Mouse (Mus musculus): ENCODE results near the gene Aloxe3. TPM values are rescaled to one million over a fixed set of nuclear protein-coding genes. Genes with fewer than 3 reads are reported as not detected.

Gene Aloxe3
- total RNA-seq, 4 experiments from 2014 or later, result 5.9 to 11.4 (median 8.9) TPM

DNA sequence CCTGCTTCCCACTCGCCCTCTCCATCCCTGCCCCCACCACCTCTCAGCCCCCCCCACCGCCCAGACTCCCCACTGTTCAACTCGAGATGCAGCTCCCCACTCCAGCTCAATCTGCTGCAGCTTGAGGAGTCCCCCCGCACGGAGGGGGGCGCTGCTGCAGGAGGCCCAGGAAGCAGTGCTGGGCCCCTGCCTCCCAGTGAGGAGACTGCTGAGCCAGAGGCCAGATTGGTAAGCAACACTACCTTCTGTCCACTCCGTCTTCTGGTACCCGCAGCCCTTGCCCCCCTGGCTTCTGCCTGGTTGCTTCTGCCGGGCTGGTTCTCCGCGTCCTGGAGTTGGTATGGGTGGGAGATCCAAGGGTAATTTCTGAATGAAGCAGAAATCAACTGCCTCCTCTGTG is 18.9 kb upstream of the Aloxe3 start:
- no peak for DNase-seq (ENCODE audit: low spot score in 2 of 2)

DNA sequence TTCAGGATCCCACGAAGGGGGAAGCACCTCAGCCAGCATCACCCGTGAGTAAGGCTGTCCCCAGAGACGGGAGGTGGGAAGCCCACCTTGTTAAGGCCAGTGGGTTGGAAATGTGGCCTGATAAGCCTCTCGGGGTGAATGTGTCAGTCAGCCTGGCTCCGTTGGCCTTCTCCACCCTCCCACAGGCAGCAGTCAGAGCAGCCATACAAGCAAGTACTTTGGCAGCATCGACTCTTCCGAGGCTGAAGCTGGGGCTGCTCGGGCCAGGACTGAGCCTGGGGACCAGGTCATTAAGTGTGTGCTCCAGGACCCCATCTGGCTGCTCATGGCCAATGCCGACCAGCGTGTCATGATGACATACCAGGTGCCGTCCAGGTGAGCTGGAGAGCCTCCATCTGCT is 18.0 kb upstream of the Aloxe3 start:
- no peak for DNase-seq (ENCODE audit: low spot score in 2 of 2)

DNA sequence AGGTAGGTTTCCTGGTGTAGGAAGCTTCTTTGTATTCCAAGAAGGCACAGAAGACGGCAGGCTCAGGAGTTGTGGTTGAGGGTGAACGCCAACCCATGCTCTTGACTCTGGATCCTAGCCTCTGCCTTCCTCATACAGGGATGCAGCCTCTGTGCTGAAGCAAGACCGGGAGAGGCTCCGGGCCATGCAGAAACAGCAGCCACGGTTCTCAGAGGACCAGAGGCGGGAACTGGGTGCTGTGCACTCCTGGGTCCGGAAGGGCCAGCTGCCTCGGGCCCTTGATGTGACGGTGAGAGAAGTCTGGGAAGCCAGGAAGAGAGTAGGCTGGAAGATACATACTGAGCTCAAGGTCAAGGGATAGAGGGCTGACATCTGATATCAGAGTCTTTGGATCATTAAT is 17.5 kb upstream of the Aloxe3 start:
- no peak for DNase-seq (ENCODE audit: low spot score in 2 of 2)

- peak in 1 of 2 experiments; percentile 20 for DNase-seq (ENCODE audit: low spot score in 2 of 2)
Observed at GRCm38 (mm10) chr11:69109032-69109900, 16.4 kb upstream of the Aloxe3 start.

DNA sequence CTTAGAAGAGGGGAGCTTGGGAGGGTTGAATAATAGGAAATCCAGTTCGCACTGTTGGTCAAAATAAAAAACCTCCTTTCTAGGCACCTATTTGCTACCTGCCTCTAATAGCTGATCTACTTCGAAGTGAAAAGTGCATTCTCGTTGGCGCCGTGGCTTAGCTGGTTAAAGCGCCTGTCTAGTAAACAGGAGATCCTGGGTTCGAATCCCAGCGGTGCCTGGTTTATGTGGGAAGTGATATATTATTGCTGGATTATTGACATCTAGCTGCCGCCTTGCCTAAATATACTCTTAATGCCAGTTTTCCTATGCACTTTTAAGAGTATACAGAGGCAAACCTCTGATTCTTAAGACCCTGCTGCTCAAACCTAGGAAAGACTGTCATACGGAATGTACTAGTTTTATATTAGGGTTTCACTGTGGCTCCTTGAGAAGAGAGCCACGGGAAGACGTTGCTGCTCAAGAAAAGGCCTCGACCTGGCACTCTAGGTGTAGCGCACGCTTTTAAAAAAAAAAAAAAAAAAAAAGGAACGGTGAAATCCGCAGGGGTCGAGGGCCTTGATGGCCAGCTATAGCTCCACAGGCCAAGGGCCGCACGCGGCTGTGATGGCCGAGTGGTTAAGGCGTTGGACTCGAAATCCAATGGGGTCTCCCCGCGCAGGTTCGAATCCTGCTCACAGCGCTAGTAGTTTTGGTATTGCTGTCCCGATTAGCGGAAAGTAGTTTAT is 15.2 kb upstream of the Aloxe3 start:
- DNase-seq (ENCODE audit: low spot score in 2 of 2), result peak; percentile 66 to 97

DNA sequence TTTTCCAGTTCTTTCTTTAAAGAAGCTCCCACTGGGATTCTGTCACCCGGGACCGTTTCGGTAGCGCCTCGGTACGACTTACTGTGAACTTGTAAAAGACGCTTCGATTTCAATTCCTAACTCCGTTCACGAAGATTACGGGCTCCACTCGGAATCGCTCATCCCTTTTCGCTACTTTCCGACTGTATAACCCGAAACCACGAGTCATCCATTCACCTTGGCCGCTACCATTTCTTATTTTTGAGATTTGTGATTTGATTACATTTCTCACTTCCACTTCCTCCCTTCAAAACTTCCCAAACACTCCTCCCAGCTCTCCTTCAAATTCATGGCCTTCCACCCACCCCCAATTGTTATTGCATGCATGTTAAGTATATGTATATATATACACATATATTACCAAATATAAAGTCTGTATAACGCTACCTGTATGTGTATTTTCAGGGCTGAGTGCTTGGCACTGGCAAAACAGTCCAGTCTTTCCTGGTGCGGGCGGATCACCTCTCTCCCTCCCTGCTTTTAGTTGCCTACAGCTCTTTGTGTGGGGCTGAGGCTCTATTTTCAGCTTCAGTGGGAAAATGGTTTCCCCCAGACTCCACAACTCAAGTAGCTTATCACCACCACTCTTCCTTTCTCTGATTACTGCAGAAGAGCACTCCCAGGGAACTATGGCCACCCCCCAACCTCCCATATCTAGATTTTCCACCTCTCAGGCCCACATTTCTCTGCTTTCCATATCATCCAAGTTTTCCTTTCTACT is 14.5 kb upstream of the Aloxe3 start:
- no peak for DNase-seq (ENCODE audit: low spot score in 2 of 2)

- no peak for DNase-seq (ENCODE audit: low spot score in 2 of 2)
Observed at GRCm38 (mm10) chr11:69111865-69112264, 13.8 kb upstream of the Aloxe3 start.

- no peak for DNase-seq (ENCODE audit: low spot score in 2 of 2)
Observed at GRCm38 (mm10) chr11:69114018-69114417, 11.7 kb upstream of the Aloxe3 start.

DNA sequence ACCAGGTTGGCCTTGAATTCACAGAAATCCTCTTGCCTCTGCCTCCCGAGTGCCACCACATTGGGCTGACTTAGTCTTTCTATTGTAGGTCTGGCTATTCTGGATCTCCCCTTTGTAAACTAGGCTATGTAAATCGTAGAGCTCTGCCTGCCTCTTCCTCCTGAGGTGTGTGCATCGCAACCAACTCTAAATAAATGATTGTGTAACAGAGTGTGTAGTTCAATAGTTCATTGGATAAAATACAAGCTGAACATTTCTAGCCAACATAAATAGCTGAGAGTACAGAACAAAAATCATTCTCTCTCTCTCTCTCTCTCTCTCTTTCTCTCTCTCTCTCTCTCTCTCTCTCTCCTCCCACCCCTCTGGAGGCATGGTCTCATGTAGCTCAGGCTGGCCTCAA is 11.1 kb upstream of the Aloxe3 start:
- no peak for DNase-seq (ENCODE audit: low spot score in 2 of 2)

DNA sequence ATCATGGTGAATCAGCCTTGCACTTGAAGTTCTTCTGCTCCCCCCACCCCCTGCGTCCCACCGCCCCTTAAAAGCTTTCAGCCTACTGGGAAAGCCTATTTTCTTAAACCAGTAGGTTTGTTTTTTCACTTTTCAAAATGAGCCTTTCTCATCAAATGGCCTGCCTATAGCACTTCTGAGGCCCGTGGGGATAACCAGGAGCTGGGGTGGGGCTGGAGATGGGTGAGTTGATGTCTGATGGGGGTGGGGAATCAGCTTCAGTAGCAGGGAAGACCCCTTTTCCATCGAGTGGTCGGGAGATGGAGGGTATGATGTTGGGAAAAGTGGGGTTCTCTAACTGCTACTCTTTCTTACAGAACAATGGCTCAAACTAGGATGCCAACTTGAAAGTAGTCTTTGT is 8.9 kb upstream of the Aloxe3 start:
- DNase-seq (ENCODE audit: low spot score in 2 of 2), result no peak

GRCm38 (mm10) chr11:69117737-69118695 is 7.7 kb upstream of the Aloxe3 start:
- DNase-seq (ENCODE audit: low spot score in 2 of 2), result no peak

DNA sequence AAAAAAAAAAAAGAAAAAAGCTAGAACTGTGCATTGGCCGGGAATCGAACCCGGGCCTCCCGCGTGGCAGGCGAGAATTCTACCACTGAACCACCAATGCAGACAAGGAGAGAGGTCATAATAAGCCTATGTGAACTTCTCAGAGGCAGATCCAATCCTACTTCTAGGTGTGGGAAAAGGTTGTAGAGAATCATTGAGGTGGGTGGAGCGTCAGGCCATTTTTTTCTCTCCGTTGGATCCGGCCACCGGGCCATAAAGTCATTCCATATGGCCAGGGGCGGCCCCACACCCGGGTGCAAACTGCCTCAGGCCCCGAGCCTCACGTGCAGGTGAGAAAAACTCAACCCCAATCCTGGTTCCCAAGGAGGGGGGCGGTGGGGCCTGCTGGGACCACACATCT is 6.9 kb upstream of the Aloxe3 start:
- DNase-seq (ENCODE audit: low spot score in 2 of 2), result peak in 1 of 2 experiments; percentile 89

DNA sequence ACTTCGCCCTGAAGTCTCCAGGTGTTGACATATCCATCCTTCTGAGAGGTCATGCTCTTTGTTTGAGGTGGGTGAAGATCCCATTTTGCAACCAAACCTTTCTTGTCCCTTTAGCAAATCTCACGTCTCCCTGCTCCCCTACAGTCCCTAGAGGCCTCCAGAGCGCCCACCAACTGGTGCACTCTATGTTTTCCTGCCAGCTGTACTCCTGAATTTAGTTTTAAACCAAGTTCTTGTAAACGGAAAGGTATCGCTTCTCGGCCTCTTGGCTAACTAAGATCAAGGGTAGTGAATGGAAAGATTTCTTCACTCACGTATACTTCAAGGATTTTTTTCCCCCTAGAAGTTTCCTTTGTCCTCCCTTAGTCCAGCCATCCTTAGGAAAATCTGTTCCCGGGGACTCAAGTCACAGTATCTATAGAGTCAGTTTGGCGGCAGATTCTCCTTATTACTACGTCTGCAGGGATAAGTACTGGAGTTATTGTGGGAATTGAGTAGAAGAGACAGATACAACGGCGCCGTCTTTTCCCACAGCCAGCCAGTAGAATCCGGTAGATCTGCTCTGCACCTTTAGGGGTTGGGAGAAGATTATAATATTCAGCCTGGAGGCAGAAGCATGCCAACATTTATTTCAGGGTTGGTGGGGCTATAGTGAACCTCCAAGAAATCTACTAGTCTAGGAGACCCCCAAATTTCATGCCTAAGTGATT is 6.1 kb upstream of the Aloxe3 start:
- DNase-seq (ENCODE audit: low spot score in 2 of 2), result no peak

DNA sequence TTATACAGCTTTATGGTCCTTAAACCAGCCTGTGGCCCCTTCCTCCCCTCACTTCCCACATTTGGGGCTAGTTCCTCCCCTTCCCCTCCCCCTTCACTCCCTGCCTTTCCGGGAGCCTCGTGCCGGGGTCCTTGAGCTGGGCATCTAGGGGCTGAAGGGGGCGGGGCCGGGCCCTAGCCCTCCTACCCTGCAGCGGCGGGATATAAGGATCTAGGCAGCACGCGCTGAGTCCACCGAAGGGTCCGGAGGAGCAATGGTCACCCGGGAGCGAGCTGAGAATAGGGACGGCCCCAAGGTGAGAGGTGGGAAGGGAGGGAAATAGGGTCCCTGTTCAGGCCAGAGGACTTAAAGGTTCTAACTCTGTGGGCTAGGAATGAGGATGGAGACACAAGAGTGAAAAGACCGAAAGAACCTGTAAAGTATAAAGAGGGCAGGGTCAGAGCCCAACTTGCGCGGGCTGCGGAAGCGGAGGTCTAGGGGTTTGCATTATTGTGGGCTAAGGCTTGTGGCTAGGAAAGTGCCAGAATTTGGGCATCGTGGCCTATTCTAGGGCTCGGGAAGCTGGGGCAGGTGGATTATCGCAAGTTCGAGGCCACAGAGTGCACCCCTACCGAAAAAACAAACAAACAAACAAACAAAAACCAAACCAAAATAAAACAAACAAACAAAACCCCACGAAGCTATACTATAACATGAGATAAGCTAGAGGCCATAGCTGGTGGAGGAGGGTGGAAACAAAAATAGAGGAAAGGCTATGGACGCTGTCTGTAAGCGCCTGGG is 5.3 kb upstream of the Aloxe3 start, which contains the start of gene Hes7:
TSS of gene Hes7 (plus strand) at position 184 of the 780 bp plus-strand sequence.
- DNase-seq (ENCODE audit: low spot score in 2 of 2), result no peak

- DNase-seq (ENCODE audit: low spot score in 2 of 2), result no peak
Observed at GRCm38 (mm10) chr11:69121001-69121740, 4.5 kb upstream of the Aloxe3 start.

GRCm38 (mm10) chr11:69121741-69122335 is 3.9 kb upstream of the Aloxe3 start:
- no peak for DNase-seq (ENCODE audit: low spot score in 2 of 2)

- peak; percentile 79 to 81 for DNase-seq (ENCODE audit: low spot score in 2 of 2)
Observed at GRCm38 (mm10) chr11:69122336-69122951, 3.3 kb upstream of the Aloxe3 start, which contains the start of gene 9130213A22Rik. Gene 9130213A22Rik, minus strand, starts transcription at chr11:69122589.

All from left cerebral cortex, adult 8-10 months (tissue).